Mouse (Mus musculus): ENCODE results near the gene Efna1.

GRCm38 (mm10) chr3:89320581-89321182 lies 39.7 kb upstream of the Efna1 start:
- TF ChIP-seq CTCF (IDR thresholded peaks at IDR 0.05; ENCODE audit: low read depth, low read length) (no peak), GATA1 (IDR thresholded peaks at IDR 0.05; ENCODE audit: borderline replicate concordance, low read length) (no peak)
